Mouse (Mus musculus): Measurements from ENCODE around the gene Crtc1. TPM values are rescaled to one million over a fixed set of nuclear protein-coding genes. Genes with fewer than 3 reads are reported as not detected.

Crtc1 gene
- polyA plus RNA-seq, 1 experiment from 2014 or later = 23.0 TPM

DNA sequence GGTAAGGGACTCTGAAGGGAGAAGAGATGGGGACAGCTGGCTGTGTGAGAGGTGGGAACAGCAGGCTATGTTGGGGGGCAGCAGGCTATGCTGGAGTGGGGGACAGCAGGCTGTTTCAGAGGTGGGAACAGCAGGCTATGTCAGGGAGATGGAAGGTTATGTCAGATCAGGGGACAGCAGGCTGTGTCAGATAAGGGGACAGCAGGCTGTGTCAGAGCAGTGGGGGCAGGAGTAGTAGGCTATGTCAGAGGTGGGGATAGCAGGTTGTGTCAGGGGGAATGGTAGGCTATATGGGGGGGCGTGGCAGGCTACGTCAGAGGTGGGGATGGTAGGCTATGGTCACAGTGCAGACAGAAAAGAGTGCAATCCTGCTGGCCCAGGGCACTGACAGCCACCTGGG lies 16.7 kb downstream of the Crtc1 start:
- ATAC-seq (ENCODE audit: insufficient number of reproducible peaks, insufficient read depth, low FRiP score, low read depth) = no peak
- Histone ChIP-seq H3K4me1 (ENCODE audit: control insufficient read depth, insufficient read depth, low read length) (peaks cover 22% of the 10 kb centered on the region), H3K4me3 (ENCODE audit: low read depth, low read length) (no peak overlapping the region), H3K9ac (replicated peaks; ENCODE audit: low read depth, low read length) (no peak overlapping the region), H3K4me2 (replicated peaks; ENCODE audit: low read depth, low read length) (no peak overlapping the region), H3K27me3 (ENCODE audit: control insufficient read depth, insufficient read depth, low read length) (no peaks in the 10 kb centered on the region), H3K9me3 (ENCODE audit: control insufficient read depth, low read depth, low read length) (no peaks in the 10 kb centered on the region), H3K27ac (ENCODE audit: low read length) (no peak overlapping the region), H3K36me3 (ENCODE audit: control insufficient read depth, insufficient read depth, low read length) (no peaks in the 10 kb centered on the region)
- 87% methylated on average over 2 of the region's 2 CpGs for WGBS

DNA sequence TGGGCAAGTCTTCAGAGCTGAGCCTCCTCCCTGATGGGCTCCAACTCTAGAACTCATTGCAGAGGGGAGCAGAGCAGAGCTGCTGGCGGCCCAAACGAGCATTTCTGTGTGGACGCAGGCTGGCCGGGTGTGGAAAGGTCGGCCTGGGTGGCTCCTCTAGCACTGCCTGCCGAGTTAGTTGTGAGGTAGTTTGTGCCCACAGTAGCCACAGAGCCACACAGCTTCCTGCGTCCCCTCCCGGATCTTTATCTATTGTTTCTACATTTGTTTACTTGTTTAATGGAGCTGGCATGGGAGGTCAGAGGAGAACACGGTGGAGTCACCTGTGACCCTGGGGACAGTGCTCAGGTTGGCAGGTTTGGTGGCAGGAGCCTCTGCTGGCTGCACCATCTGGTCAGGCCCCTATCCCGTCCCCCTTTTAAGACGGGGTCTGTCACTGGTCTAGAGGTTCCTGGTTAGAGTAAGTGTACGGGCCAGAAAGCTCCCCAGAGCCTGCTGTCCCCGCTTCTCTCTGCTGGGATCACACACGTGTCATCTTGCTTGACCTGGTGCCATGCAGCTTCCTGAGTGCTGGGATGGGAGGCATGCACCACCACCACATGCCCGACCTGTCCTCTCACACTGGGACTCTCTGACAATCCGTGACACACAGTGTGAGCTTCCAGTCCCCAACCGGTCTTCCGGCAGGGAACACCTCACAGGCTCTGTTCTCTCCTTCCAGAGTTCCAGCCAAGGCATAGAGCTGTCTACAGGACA lies 17.9 kb downstream of the Crtc1 start:
- Histone ChIP-seq H3K27ac (ENCODE audit: low read length) (no peak overlapping the region), H3K9ac (replicated peaks; ENCODE audit: low read depth, low read length) (no peak overlapping the region), H3K9me3 (ENCODE audit: control insufficient read depth, low read depth, low read length) (no peaks in the 10 kb centered on the region), H3K36me3 (ENCODE audit: control insufficient read depth, insufficient read depth, low read length) (no peaks in the 10 kb centered on the region), H3K4me3 (ENCODE audit: low read depth, low read length) (no peak overlapping the region), H3K27me3 (ENCODE audit: control insufficient read depth, insufficient read depth, low read length) (no peaks in the 10 kb centered on the region), H3K4me1 (ENCODE audit: control insufficient read depth, insufficient read depth, low read length) (peaks cover 30% of the 10 kb centered on the region), H3K4me2 (replicated peaks; ENCODE audit: low read depth, low read length) (no peak overlapping the region)
- no peak for ATAC-seq (ENCODE audit: insufficient number of reproducible peaks, insufficient read depth, low FRiP score, low read depth)
- 64% methylated on average over 18 of the region's 18 CpGs for WGBS

DNA sequence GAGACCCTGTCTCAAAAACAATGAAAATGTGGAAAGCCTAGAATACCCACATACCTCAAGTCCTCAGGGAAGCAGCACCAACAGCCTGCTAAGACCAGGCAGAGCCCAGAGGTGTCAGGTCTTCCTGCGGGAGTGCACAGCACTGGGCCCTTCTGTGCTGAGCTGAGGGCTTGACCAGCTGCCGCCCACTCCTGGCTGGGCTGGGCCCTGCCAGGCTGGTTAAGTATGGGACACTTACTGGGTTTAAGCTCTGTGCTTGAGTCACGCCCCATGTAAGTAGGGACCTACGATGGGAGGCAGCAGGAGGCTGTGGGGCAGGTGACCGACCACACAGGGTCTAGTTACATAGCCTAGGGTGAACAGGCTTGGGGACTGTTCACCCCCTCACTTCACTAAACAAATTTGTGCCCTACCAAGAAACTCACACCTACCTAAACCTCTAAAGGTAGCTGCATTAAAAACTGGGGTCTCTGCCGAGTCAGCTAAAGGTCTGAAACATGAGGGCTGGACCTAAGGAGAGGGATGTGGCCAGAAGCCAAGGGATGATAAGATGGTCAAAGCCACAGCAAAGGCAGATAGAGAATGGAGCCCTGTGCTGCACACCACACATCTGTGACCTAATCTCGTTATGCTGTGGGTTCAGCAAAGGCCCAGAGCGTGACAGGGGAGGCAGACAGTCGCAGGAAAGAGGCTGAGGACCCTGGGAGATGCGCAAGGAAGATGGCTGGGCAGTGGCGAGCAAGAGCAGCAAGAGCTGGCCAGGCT lies 19.3 kb downstream of the Crtc1 start:
- no peak for ATAC-seq (ENCODE audit: insufficient number of reproducible peaks, insufficient read depth, low FRiP score, low read depth)
- Histone ChIP-seq H3K4me3 (ENCODE audit: low read depth, low read length) (no peak overlapping the region), H3K4me1 (ENCODE audit: control insufficient read depth, insufficient read depth, low read length) (peaks cover 38% of the 10 kb centered on the region), H3K27me3 (ENCODE audit: control insufficient read depth, insufficient read depth, low read length) (no peaks in the 10 kb centered on the region), H3K9me3 (ENCODE audit: control insufficient read depth, low read depth, low read length) (no peaks in the 10 kb centered on the region), H3K9ac (replicated peaks; ENCODE audit: low read depth, low read length) (no peak overlapping the region), H3K27ac (ENCODE audit: low read length) (peak overlapping the region; percentile 62; the same call in 1 of the 2 replicates), H3K4me2 (replicated peaks; ENCODE audit: low read depth, low read length) (no peak overlapping the region), H3K36me3 (ENCODE audit: control insufficient read depth, insufficient read depth, low read length) (no peaks in the 10 kb centered on the region)
- 81% methylated on average over 11 of the region's 11 CpGs for WGBS

DNA sequence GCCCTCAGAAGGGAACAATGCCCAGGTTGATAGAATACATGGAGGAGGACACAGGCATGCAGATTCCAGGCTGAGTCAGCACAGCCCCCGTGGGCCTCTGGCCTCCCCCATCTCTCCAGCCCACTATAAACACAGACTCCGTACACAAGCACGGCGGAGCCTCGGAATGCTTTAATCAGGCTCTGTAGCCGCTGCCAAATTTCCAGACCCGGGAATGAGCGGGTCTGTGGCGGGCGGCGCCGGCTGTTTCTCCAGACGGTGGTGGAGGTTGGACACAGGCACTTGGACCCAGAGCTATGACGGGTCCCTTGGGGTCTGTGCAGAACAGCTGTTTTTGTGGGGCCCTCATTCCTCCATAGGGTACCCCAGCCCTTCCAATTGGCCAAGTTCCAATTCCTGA lies 20.4 kb downstream of the Crtc1 start:
- H3K4me1 ChIP-seq (ENCODE audit: control insufficient read depth, insufficient read depth, low read length) = peaks cover 38% of the 10 kb centered on the region
- no peak overlapping the region for H3K9ac ChIP-seq (replicated peaks; ENCODE audit: low read depth, low read length)
- peak overlapping the region; percentile 62; the same call in 1 of the 2 replicates for H3K27ac ChIP-seq (ENCODE audit: low read length)
- H3K36me3 ChIP-seq (ENCODE audit: control insufficient read depth, insufficient read depth, low read length) = peaks cover 3% of the 10 kb centered on the region; the same call in 1 of the 2 replicates
- no peak overlapping the region for H3K4me3 ChIP-seq (ENCODE audit: low read depth, low read length)
- peak; percentile 59; the same call in 1 of the 2 replicates for ATAC-seq (ENCODE audit: insufficient number of reproducible peaks, insufficient read depth, low FRiP score, low read depth)
- H3K9me3 ChIP-seq (ENCODE audit: control insufficient read depth, low read depth, low read length) = no peaks in the 10 kb centered on the region
- 20% methylated on average over 14 of the region's 14 CpGs for WGBS
- H3K4me2 ChIP-seq (replicated peaks; ENCODE audit: low read depth, low read length) = no peak overlapping the region
- H3K27me3 ChIP-seq (ENCODE audit: control insufficient read depth, insufficient read depth, low read length) = no peaks in the 10 kb centered on the region

DNA sequence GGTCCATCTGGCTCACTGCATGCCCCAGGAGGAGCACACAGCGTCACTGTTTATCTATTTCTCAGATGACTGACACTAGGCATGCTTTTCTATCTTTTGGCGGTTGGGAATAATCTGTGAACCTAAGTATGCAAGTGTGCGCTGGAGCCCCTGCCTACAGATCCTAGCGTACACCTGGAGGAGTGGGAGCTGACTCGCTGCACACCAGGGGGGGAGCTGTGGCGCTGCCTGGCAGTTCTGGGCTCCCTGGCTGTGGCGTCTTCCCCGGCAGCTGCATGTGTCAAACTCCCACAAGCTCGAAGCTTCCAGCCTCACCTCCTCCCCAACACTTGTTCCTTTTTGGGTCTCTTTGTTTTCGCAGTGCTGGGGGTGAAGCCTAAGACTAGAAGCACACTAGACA lies 21.5 kb downstream of the Crtc1 start:
- no peak for ATAC-seq (ENCODE audit: insufficient number of reproducible peaks, insufficient read depth, low FRiP score, low read depth)
- no peak overlapping the region for H3K4me3 ChIP-seq (ENCODE audit: low read depth, low read length)
- H3K27me3 ChIP-seq (ENCODE audit: control insufficient read depth, insufficient read depth, low read length) = no peaks in the 10 kb centered on the region
- no peak overlapping the region for H3K9ac ChIP-seq (replicated peaks; ENCODE audit: low read depth, low read length)
- WGBS = 23% methylated on average over 10 of the region's 10 CpGs
- H3K9me3 ChIP-seq (ENCODE audit: control insufficient read depth, low read depth, low read length) = no peaks in the 10 kb centered on the region
- H3K36me3 ChIP-seq (ENCODE audit: control insufficient read depth, insufficient read depth, low read length) = peaks cover 7% of the 10 kb centered on the region; the same call in 1 of the 2 replicates
- peaks cover 38% of the 10 kb centered on the region for H3K4me1 ChIP-seq (ENCODE audit: control insufficient read depth, insufficient read depth, low read length)
- H3K4me2 ChIP-seq (replicated peaks; ENCODE audit: low read depth, low read length) = no peak overlapping the region
- H3K27ac ChIP-seq (ENCODE audit: low read length) = peak overlapping the region; percentile 21; the same call in 1 of the 2 replicates

DNA sequence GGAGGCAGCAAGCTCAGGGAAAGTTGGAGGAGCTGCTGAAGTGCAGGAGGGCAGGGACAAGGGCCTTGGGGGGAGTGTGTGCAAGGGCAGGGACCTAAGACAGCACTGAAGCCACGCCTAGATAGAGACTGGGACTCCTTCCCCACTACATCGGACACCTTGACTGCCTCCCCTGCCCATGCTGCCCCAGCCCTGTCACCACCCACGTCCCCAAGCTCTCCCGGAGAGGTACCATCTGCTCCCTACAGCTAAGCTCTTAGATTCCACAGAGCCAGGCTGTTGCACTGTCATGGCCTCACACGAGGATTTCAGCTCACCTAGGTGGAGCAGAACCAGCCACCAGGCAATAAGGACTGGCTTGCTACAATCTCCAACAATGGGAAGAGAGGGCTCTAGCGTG lies 22.4 kb downstream of the Crtc1 start:
- WGBS = 55% methylated on average over 6 of the region's 6 CpGs
- ATAC-seq (ENCODE audit: insufficient number of reproducible peaks, insufficient read depth, low FRiP score, low read depth) = no peak
- no peak overlapping the region for H3K9ac ChIP-seq (replicated peaks; ENCODE audit: low read depth, low read length)

DNA sequence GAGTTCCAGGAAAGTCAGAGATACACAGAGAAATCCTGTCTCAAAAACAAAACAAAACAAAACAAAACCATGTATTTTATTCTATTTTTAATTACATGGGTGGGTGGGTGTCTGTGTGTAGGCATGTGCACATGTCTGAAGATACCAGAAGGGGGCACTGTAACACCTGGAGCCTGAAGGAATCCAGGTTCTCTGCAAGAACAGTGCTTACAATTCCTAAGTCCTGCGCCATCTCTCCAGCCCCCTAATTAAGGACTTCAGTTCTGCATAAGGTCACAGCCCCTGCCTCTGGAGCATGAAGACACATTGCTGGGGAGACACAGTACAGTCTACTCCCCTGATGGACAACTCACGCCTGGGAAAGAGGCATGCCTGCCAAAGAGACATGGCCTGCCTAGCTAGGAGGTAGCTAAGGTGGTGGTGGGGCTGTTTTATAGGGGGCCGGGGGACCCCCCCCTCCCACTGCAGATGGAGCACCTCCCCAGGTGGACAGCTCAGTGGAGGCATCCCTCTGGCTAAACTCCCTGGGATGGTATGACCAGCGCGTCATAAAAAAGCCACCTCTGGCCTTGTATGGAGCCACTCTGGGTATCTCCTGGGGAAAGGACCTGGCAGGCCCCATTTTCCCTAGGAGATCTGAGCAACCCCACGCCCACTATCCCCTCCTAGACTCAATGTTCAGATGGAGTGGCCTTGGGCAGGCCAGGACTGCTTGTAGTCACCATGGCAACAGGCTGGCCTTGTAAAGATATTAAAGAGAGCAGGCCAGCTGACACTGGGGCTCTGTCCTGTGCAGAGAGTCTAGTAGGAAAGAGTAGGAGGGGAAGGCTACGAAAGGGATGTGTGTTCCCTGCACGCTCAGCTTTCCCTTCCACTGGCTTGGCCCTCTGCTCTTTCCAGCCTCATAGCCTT lies 23.6 kb downstream of the Crtc1 start:
- Histone ChIP-seq H3K27ac (ENCODE audit: low read length) (no peak overlapping the region), H3K27me3 (ENCODE audit: control insufficient read depth, insufficient read depth, low read length) (no peaks in the 10 kb centered on the region), H3K9ac (replicated peaks; ENCODE audit: low read depth, low read length) (0 out of 2 replicates have a peak overlapping the region, but pooled peaks have one; percentile 6), H3K4me2 (replicated peaks; ENCODE audit: low read depth, low read length) (no peak overlapping the region), H3K4me3 (ENCODE audit: low read depth, low read length) (no peak overlapping the region), H3K9me3 (ENCODE audit: control insufficient read depth, low read depth, low read length) (no peaks in the 10 kb centered on the region), H3K36me3 (ENCODE audit: control insufficient read depth, insufficient read depth, low read length) (peaks cover 7% of the 10 kb centered on the region; the same call in 1 of the 2 replicates), H3K4me1 (ENCODE audit: control insufficient read depth, insufficient read depth, low read length) (peaks cover 38% of the 10 kb centered on the region)
- peak; percentile 24; the same call in 1 of the 2 replicates for ATAC-seq (ENCODE audit: insufficient number of reproducible peaks, insufficient read depth, low FRiP score, low read depth)
- 74% methylated on average over 8 of the region's 8 CpGs for WGBS

More for the DNA sequence above, 22.4 kb downstream of the Crtc1 start:
- H3K27ac ChIP-seq (ENCODE audit: low read length) = no peak overlapping the region
- peaks cover 7% of the 10 kb centered on the region; the same call in 1 of the 2 replicates for H3K36me3 ChIP-seq (ENCODE audit: control insufficient read depth, insufficient read depth, low read length)
- no peak overlapping the region for H3K4me3 ChIP-seq (ENCODE audit: low read depth, low read length)
- H3K4me1 ChIP-seq (ENCODE audit: control insufficient read depth, insufficient read depth, low read length) = peaks cover 38% of the 10 kb centered on the region
- H3K9me3 ChIP-seq (ENCODE audit: control insufficient read depth, low read depth, low read length) = no peaks in the 10 kb centered on the region
- H3K27me3 ChIP-seq (ENCODE audit: control insufficient read depth, insufficient read depth, low read length) = no peaks in the 10 kb centered on the region
- no peak overlapping the region for H3K4me2 ChIP-seq (replicated peaks; ENCODE audit: low read depth, low read length)
